Mouse (Mus musculus) ES-E14 (cell line): ENCODE results near the gene Robo1.

Experiments
- CHD2 ChIP-seq: IDR thresholded peaks from 2 replicates; pipeline ENCODE4 v1.6.1; 2014; ENCODE audit warnings: mild to moderate bottlenecking, low read depth, low read length, inconsistent platforms
- HCFC1 ChIP-seq: IDR thresholded peaks from 2 replicates; pipeline ENCODE4 v1.6.1; 2012; ENCODE audit warnings: low read length, inconsistent platforms, borderline replicate concordance; ENCODE audit not compliant: insufficient read depth
- MAFK ChIP-seq: IDR thresholded peaks from 2 replicates; pipeline ENCODE4 v1.6.1; 2014; ENCODE audit warnings: mild to moderate bottlenecking, low read depth, low read length, inconsistent platforms; ENCODE audit not compliant: insufficient read depth
- ZC3H11A ChIP-seq: IDR thresholded peaks from 2 replicates; pipeline ENCODE4 v1.6.1; 2012; ENCODE audit warnings: low read depth, mild to moderate bottlenecking, inconsistent platforms, low read length, borderline replicate concordance
- ZNF384 ChIP-seq: IDR thresholded peaks from 2 replicates; pipeline ENCODE4 v1.6.1; 2012; ENCODE audit warnings: low read depth, low read length, inconsistent platforms

DNA sequence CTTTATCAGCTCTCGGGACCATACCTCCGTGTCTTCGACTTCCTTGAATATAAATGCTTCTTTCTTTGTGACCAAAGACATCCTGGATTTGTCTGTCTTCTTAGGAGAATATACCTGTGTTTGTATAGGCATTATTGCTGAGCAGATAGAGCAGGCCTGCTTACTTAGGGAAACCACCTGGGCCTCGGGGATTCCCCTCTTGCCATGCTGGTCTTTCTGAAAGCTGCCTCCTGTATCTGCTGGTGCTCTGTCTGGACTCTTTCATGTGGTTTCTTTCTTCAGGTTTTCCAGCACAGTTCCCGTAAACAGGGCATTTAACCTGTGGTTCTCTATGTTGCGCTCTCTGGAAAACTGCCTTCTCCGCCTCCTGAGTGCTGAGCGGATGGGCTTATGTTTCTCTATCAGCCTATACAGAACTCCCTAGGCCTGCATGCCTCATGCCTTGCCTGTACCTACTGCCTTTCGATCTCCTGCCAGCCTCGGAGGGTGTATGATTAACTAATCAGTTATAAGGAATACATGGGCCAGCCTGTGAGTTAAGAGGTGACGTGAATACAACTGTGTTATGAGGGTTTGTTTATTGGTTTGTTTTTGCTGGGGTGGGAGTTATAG is 370.9 kb downstream of the Robo1 start:
- TF ChIP-seq CHD2 (no peak), ZNF384 (no peak), MAFK (no peak), HCFC1 (no peak), ZC3H11A (no peak)
